Mouse (Mus musculus) heart, embryonic 11.5 days (tissue): ENCODE measurements at regions not wholly inside any gene's neighbourhood (a gene's known extent, or its start where the extent isn't known, plus 50 kb on each side); places are given as distances from the start of the nearest gene placed in this dataset.

Experiments
- ATAC-seq: fragments of 200-750 bp; cut with Nextera tagmentation; replicated peaks from 2 replicates; pipeline ENCODE4 v1.8.0; 2017; ENCODE audit warnings: moderate library complexity; ENCODE audit not compliant: insufficient number of reproducible peaks, low FRiP score, low TSS enrichment
- H3K27ac ChIP-seq: fragments of 300-500 bp; sonication (generic); 2 replicates; pipeline ENCODE4 v1.5.1; 2014; ENCODE audit warnings: mild to moderate bottlenecking, low read depth, low read length
- H3K27me3 ChIP-seq: fragments of 300-500 bp; sonication (generic); 2 replicates; pipeline ENCODE4 v1.6.1; 2014; ENCODE audit warnings: mild to moderate bottlenecking, low read length, mixed read lengths; ENCODE audit not compliant: control insufficient read depth, insufficient read depth
- H3K36me3 ChIP-seq: fragments of 300-500 bp; sonication (generic); 2 replicates; pipeline ENCODE4 v1.6.1; 2014; ENCODE audit warnings: mild to moderate bottlenecking, low read length, moderate library complexity, mixed read lengths; ENCODE audit not compliant: control insufficient read depth, insufficient read depth
- H3K4me1 ChIP-seq: fragments of 300-500 bp; sonication (generic); 2 replicates; pipeline ENCODE4 v1.6.1; 2014; ENCODE audit warnings: low read length; ENCODE audit not compliant: control insufficient read depth, insufficient read depth
- H3K4me2 ChIP-seq: fragments of 300-500 bp; sonication (generic); 2 replicates; pipeline ENCODE4 v1.6.1; 2014; ENCODE audit warnings: mild to moderate bottlenecking, moderate library complexity
- H3K4me3 ChIP-seq: fragments of 300-500 bp; sonication (generic); 2 replicates; pipeline ENCODE4 v1.5.1; 2014; ENCODE audit warnings: low read depth, low read length
- H3K9ac ChIP-seq: fragments of 300-500 bp; sonication (generic); 2 replicates; pipeline ENCODE4 v1.6.1; 2014; ENCODE audit warnings: mild to moderate bottlenecking, low read depth, low read length, moderate library complexity
- H3K9me3 ChIP-seq: fragments of 300-500 bp; sonication (generic); replicated peaks from 2 replicates; pipeline ENCODE4 v1.6.1; 2016; ENCODE audit warnings: low read length; ENCODE audit not compliant: control insufficient read depth
- WGBS: fragments of 180-500 bp; shearing (Covaris S2); extraction: QIAGEN DNeasy Blood & Tissue Kit; methylation state at CpG from one replicate; pipeline ENCODE4 v1.1.7; 2014; ENCODE audit not compliant: insufficient replicate concordance; 5-methylcytosine and 5-hydroxymethylcytosine counted together

- WGBS = 60% methylated on average over 5 of the region's 5 CpGs
- ATAC-seq = no peak; the same call in 1 of the 2 replicates
- Histone ChIP-seq H3K27me3 (no peaks in the 10 kb centered on the region), H3K36me3 (no peaks in the 10 kb centered on the region), H3K27ac (no peak overlapping the region), H3K9me3 (no peaks in the 10 kb centered on the region), H3K4me2 (no peak overlapping the region), H3K9ac (no peak overlapping the region), H3K4me3 (no peak overlapping the region), H3K4me1 (no peaks in the 10 kb centered on the region; the same call in 1 of the 2 replicates)
Measured at GRCm38 (mm10) chr14:15061966-15062860, 259.0 kb downstream of the Nek10 start.

DNA sequence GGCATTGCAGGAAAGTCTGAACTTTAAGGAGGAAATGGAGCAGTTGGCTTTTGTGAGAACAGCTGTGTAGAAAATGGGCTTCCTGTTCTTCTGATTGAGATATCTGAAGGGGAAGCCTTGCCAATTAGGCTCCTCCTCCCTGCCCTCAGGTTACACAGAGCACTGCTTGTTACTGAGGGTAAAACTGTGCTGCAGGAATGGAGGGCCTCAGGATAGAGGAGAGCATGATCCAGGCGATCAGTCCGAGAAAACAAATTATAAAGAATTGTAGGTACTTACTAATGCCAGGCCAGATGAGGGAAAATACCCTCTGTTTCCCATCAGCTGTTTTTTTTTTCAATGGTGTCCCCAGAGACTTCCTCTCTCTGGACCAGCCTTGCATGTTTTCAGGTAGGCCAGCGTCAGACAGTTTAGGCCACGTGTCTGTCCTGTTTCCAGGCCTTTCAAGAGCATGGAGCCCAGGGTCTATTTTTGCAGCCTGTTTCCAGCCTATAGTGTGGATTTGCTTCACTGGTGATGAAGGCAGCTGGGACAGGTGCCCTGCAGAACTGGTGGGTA, 259.7 kb downstream of the Nek10 start:
- H3K4me1 ChIP-seq = no peaks in the 10 kb centered on the region; the same call in 1 of the 2 replicates
- no peak overlapping the region for H3K4me2 ChIP-seq
- no peak overlapping the region for H3K4me3 ChIP-seq
- no peaks in the 10 kb centered on the region for H3K36me3 ChIP-seq
- 42% methylated on average over 4 of the region's 4 CpGs for WGBS
- no peak overlapping the region for H3K9ac ChIP-seq
- ATAC-seq = peak; percentile 55
- no peak overlapping the region for H3K27ac ChIP-seq
- no peaks in the 10 kb centered on the region for H3K9me3 ChIP-seq
- H3K27me3 ChIP-seq = no peaks in the 10 kb centered on the region

- no peak overlapping the region for H3K4me3 ChIP-seq
- H3K9ac ChIP-seq = no peak overlapping the region
- no peak overlapping the region for H3K4me2 ChIP-seq
- 70% methylated on average over 5 of the region's 5 CpGs for WGBS
- H3K4me1 ChIP-seq = no peaks in the 10 kb centered on the region; the same call in 1 of the 2 replicates
- H3K27me3 ChIP-seq = no peaks in the 10 kb centered on the region
- no peaks in the 10 kb centered on the region for H3K9me3 ChIP-seq
- no peak overlapping the region for H3K27ac ChIP-seq
- H3K36me3 ChIP-seq = no peaks in the 10 kb centered on the region
- ATAC-seq = no peak
Measured at GRCm38 (mm10) chr14:15064991-15065525, 261.8 kb downstream of the Nek10 start.

DNA sequence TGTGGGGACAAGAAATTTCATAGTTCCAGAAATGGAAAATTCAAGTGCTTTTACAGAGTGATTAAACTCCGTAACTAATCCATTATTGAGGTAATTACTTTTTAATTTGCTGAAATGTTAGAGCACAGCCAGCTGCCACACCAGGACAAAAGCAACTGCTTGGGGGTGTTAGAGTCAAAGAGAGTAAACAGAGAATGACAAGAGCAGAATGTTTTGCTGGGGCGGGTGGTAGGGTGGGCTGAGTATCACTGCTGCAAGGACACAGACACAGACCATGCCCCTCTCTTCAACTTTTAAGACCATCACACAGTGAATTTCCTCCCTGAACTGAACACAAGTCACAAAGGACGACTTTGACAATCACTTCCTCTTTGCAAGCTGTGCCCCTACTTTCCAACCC, 272.7 kb downstream of the Nek10 start:
- no peak overlapping the region for H3K4me2 ChIP-seq
- no peak overlapping the region for H3K9ac ChIP-seq
- no peaks in the 10 kb centered on the region for H3K36me3 ChIP-seq
- no peaks in the 10 kb centered on the region for H3K27me3 ChIP-seq
- H3K4me1 ChIP-seq = no peaks in the 10 kb centered on the region
- no peak overlapping the region for H3K27ac ChIP-seq
- no peak overlapping the region for H3K4me3 ChIP-seq
- no peaks in the 10 kb centered on the region for H3K9me3 ChIP-seq
- 46% methylated on average over 3 of the region's 3 CpGs for WGBS
- no peak for ATAC-seq

DNA sequence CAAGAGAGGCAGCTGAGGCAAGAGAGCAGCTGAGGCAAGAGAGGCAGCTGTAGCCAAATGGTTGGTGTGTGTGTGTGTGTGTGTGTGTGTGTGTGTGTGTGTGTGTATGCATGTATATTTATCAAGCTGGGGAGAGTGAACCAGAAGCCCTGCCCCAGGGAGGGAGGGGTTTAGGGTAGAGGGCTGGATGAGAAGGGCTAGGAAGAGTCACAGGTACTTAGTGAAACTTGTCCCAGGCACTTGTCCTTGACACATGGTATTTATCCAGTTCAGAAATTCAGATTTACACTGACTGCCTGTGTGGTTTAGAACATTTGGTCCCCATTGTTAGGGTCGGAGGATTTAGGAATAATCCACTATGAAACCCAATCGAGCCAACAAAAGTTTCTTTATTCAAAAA, 279.7 kb downstream of the Nek10 start:
- no peak overlapping the region for H3K4me2 ChIP-seq
- ATAC-seq = no peak
- no peaks in the 10 kb centered on the region for H3K27me3 ChIP-seq
- H3K4me3 ChIP-seq = no peak overlapping the region
- H3K27ac ChIP-seq = no peak overlapping the region
- H3K9ac ChIP-seq = no peak overlapping the region
- no peaks in the 10 kb centered on the region; the same call in 1 of the 2 replicates for H3K4me1 ChIP-seq
- no peaks in the 10 kb centered on the region for H3K36me3 ChIP-seq
- no peaks in the 10 kb centered on the region for H3K9me3 ChIP-seq
- WGBS = 82% methylated on average over 2 of the region's 2 CpGs

GRCm38 (mm10) chr14:15083812-15084211, 280.6 kb downstream of the Nek10 start:
- Histone ChIP-seq H3K4me3 (no peak overlapping the region), H3K36me3 (no peaks in the 10 kb centered on the region), H3K9me3 (no peaks in the 10 kb centered on the region), H3K4me2 (no peak overlapping the region), H3K9ac (no peak overlapping the region), H3K27me3 (no peaks in the 10 kb centered on the region), H3K27ac (no peak overlapping the region), H3K4me1 (no peaks in the 10 kb centered on the region; the same call in 1 of the 2 replicates)
- WGBS = 55% methylated on average over 1 of the region's 1 CpGs
- ATAC-seq = no peak

GRCm38 (mm10) chr14:15087061-15087460, 283.8 kb downstream of the Nek10 start:
- 61% methylated on average over 5 of the region's 5 CpGs for WGBS

DNA sequence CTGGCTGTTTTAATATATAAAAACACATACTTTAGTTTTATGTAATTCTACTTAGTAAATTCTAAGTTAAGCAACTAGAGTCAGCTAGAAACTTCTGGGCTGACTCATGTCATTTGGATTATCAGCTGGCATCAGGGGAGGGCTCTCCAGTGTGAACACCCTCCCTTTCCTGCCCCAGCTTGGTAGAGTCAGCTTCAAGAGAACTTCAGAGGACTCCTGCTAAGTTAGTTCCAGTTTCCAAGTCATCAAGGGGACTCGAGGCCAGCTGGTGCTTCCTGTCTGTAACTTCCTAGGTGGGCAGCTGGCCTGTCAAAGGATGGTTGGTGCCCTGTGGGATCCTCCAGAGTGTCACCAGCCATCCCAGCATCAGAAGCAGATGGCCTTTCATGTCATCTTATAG, 293.6 kb downstream of the Nek10 start:
- no peaks in the 10 kb centered on the region for H3K4me1 ChIP-seq
- H3K36me3 ChIP-seq = no peaks in the 10 kb centered on the region
- no peak overlapping the region for H3K27ac ChIP-seq
- H3K9ac ChIP-seq = no peak overlapping the region
- no peak overlapping the region for H3K4me3 ChIP-seq
- H3K27me3 ChIP-seq = no peaks in the 10 kb centered on the region
- WGBS = 24% methylated on average over 1 of the region's 1 CpGs
- ATAC-seq = no peak
- H3K4me2 ChIP-seq = no peak overlapping the region
- no peaks in the 10 kb centered on the region for H3K9me3 ChIP-seq

More at GRCm38 (mm10) chr14:15087061-15087460, 283.8 kb downstream of the Nek10 start:
- Histone ChIP-seq H3K9ac (no peak overlapping the region), H3K27ac (no peak overlapping the region), H3K4me1 (no peaks in the 10 kb centered on the region; the same call in 1 of the 2 replicates), H3K27me3 (no peaks in the 10 kb centered on the region), H3K36me3 (no peaks in the 10 kb centered on the region), H3K4me2 (no peak overlapping the region), H3K4me3 (no peak overlapping the region), H3K9me3 (no peaks in the 10 kb centered on the region)
- ATAC-seq = no peak
